Mouse (Mus musculus): Measurements from ENCODE around the gene Mboat7. TPM values are rescaled to one million over a fixed set of nuclear protein-coding genes. Genes with fewer than 3 reads are reported as not detected.
A peak's percentile ranks its signal among the peaks of the same experiment; 100 is the strongest.
"Not testable (repeated sequence)": the region's sequence is repeated elsewhere in the genome, so short reads cannot be mapped to it uniquely, and the experiment has no call there.

Mboat7 gene
- polyA plus RNA-seq (2015; fragmentation: Nextera tagmentation; extraction: Ambion mirVana): 60.6 and 86.3 TPM in 2 replicates

GRCm38 (mm10) chr7:3692987-3693808 is at the start of gene Mboat7:
Mboat7 (minus strand) TSS chr7:3693523.
- H3K27ac ChIP-seq (ENCODE audit: low read length): peak within 1 kb of the TSS; percentile 81
- H3K36me3 ChIP-seq (ENCODE audit: control insufficient read depth, insufficient read depth): peaks cover 5% of the 10 kb centered on the region; the same call in 1 of the 2 replicates
- H3K9me3 ChIP-seq (ENCODE audit: control insufficient read depth, low read length): no peaks in the 10 kb centered on the region
- no peaks in the 10 kb centered on the region for H3K27me3 ChIP-seq (replicated peaks; ENCODE audit: control insufficient read depth, insufficient read depth, low read length)
- peaks cover 19% of the 10 kb centered on the region for H3K4me1 ChIP-seq (replicated peaks; ENCODE audit: control insufficient read depth, insufficient read depth, low read length)
- H3K4me3 ChIP-seq (replicated peaks; ENCODE audit: low read length): peak within 1 kb of the TSS; percentile 77
- under 1% methylated on average over 55 of the region's 55 CpGs for WGBS
- peak within 1 kb of the TSS; percentile 72 for H3K9ac ChIP-seq (replicated peaks; ENCODE audit: low read depth, low read length)
- peak; percentile 93 for ATAC-seq
- peak within 1 kb of the TSS; percentile 71 for H3K4me2 ChIP-seq (ENCODE audit: low read length)

- not testable (repeated sequence) for H3K27me3 ChIP-seq (replicated peaks; ENCODE audit: control insufficient read depth, insufficient read depth, low read length); H3K9ac ChIP-seq (replicated peaks; ENCODE audit: low read depth, low read length); H3K27ac ChIP-seq (ENCODE audit: low read length); H3K4me1 ChIP-seq (replicated peaks; ENCODE audit: control insufficient read depth, insufficient read depth, low read length); ATAC-seq; H3K4me2 ChIP-seq (ENCODE audit: low read length); H3K36me3 ChIP-seq (ENCODE audit: control insufficient read depth, insufficient read depth); H3K9me3 ChIP-seq (ENCODE audit: control insufficient read depth, low read length); H3K4me3 ChIP-seq (replicated peaks; ENCODE audit: low read length)
- WGBS: no CpG with 5 or more reads among the region's 1 CpGs
These were observed 39.4 kb upstream of the Mboat7 start for GRCm38 (mm10) chr7:3732675-3733074.

- H3K4me3 ChIP-seq (replicated peaks; ENCODE audit: low read length); ATAC-seq; H3K4me2 ChIP-seq (ENCODE audit: low read length); H3K9me3 ChIP-seq (ENCODE audit: control insufficient read depth, low read length); H3K4me1 ChIP-seq (replicated peaks; ENCODE audit: control insufficient read depth, insufficient read depth, low read length); H3K9ac ChIP-seq (replicated peaks; ENCODE audit: low read depth, low read length); H3K27ac ChIP-seq (ENCODE audit: low read length); H3K36me3 ChIP-seq (ENCODE audit: control insufficient read depth, insufficient read depth); H3K27me3 ChIP-seq (replicated peaks; ENCODE audit: control insufficient read depth, insufficient read depth, low read length): not testable (repeated sequence)
These were observed 32.1 kb upstream of the Mboat7 start for GRCm38 (mm10) chr7:3725459-3725858.

GRCm38 (mm10) chr7:3720268-3720667 is 26.9 kb upstream of the Mboat7 start, which contains the start of gene Pirb:
Pirb (minus strand) TSS chr7:3720391.
- not testable (repeated sequence) for H3K4me1 ChIP-seq (replicated peaks; ENCODE audit: control insufficient read depth, insufficient read depth, low read length); H3K9ac ChIP-seq (replicated peaks; ENCODE audit: low read depth, low read length); H3K36me3 ChIP-seq (ENCODE audit: control insufficient read depth, insufficient read depth); H3K4me3 ChIP-seq (replicated peaks; ENCODE audit: low read length); ATAC-seq; H3K27ac ChIP-seq (ENCODE audit: low read length); H3K9me3 ChIP-seq (ENCODE audit: control insufficient read depth, low read length); H3K27me3 ChIP-seq (replicated peaks; ENCODE audit: control insufficient read depth, insufficient read depth, low read length); H3K4me2 ChIP-seq (ENCODE audit: low read length)
- no CpG with 5 or more reads among the region's 3 CpGs for WGBS

DNA sequence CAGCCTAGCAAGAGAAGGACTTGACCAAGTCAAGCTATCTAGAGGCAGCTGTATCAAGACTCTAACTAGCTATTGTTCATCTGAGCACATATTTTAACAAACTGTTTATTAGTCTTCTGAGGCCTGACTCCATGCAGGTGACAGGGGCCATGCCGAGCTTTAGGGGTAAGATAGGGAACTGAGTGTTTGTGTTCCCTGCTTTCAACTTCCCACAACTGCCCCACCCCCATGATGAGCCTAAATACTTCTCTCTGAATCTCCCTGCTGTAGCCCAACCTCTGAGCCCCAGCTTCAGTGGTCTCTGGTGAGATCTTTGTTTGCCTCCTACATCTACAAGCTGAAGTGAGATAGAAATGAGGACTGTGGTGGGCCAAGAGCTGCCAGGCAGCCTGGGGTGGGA is 21.9 kb upstream of the Mboat7 start:
- Histone ChIP-seq H3K36me3 (ENCODE audit: control insufficient read depth, insufficient read depth) (no peaks in the 10 kb centered on the region), H3K4me3 (replicated peaks; ENCODE audit: low read length) (no peak overlapping the region), H3K27me3 (replicated peaks; ENCODE audit: control insufficient read depth, insufficient read depth, low read length) (no peaks in the 10 kb centered on the region), H3K4me1 (replicated peaks; ENCODE audit: control insufficient read depth, insufficient read depth, low read length) (no peaks in the 10 kb centered on the region), H3K4me2 (ENCODE audit: low read length) (no peak overlapping the region), H3K27ac (ENCODE audit: low read length) (no peak overlapping the region), H3K9me3 (ENCODE audit: control insufficient read depth, low read length) (no peaks in the 10 kb centered on the region), H3K9ac (replicated peaks; ENCODE audit: low read depth, low read length) (no peak overlapping the region)
- WGBS: 67% methylated on average over 1 of the region's 1 CpGs
- ATAC-seq: no peak

GRCm38 (mm10) chr7:3712264-3712942 is 19.1 kb upstream of the Mboat7 start:
- Histone ChIP-seq H3K9me3 (ENCODE audit: control insufficient read depth, low read length) (no peaks in the 10 kb centered on the region), H3K4me3 (replicated peaks; ENCODE audit: low read length) (no peak overlapping the region), H3K9ac (replicated peaks; ENCODE audit: low read depth, low read length) (no peak overlapping the region), H3K4me2 (ENCODE audit: low read length) (no peak overlapping the region), H3K36me3 (ENCODE audit: control insufficient read depth, insufficient read depth) (peaks cover 2% of the 10 kb centered on the region; the same call in 1 of the 2 replicates), H3K4me1 (replicated peaks; ENCODE audit: control insufficient read depth, insufficient read depth, low read length) (no peaks in the 10 kb centered on the region), H3K27me3 (replicated peaks; ENCODE audit: control insufficient read depth, insufficient read depth, low read length) (no peaks in the 10 kb centered on the region), H3K27ac (ENCODE audit: low read length) (no peak overlapping the region)
- ATAC-seq: no peak
- WGBS: 37% methylated on average over 5 of the region's 5 CpGs

GRCm38 (mm10) chr7:3709000-3709399 is 15.7 kb upstream of the Mboat7 start:
- H3K27me3 ChIP-seq (replicated peaks; ENCODE audit: control insufficient read depth, insufficient read depth, low read length): no peaks in the 10 kb centered on the region
- no peak overlapping the region for H3K4me2 ChIP-seq (ENCODE audit: low read length)
- no peak overlapping the region for H3K4me3 ChIP-seq (replicated peaks; ENCODE audit: low read length)
- H3K4me1 ChIP-seq (replicated peaks; ENCODE audit: control insufficient read depth, insufficient read depth, low read length): peaks cover 19% of the 10 kb centered on the region
- no peaks in the 10 kb centered on the region for H3K9me3 ChIP-seq (ENCODE audit: control insufficient read depth, low read length)
- no peak for ATAC-seq
- H3K9ac ChIP-seq (replicated peaks; ENCODE audit: low read depth, low read length): no peak overlapping the region
- no peak overlapping the region for H3K27ac ChIP-seq (ENCODE audit: low read length)
- WGBS: 75% methylated on average over 1 of the region's 1 CpGs
- peaks cover 6% of the 10 kb centered on the region; the same call in 1 of the 2 replicates for H3K36me3 ChIP-seq (ENCODE audit: control insufficient read depth, insufficient read depth)

GRCm38 (mm10) chr7:3708447-3708980 is 15.2 kb upstream of the Mboat7 start:
- not testable (repeated sequence) for H3K36me3 ChIP-seq (ENCODE audit: control insufficient read depth, insufficient read depth); H3K9me3 ChIP-seq (ENCODE audit: control insufficient read depth, low read length); H3K4me2 ChIP-seq (ENCODE audit: low read length); ATAC-seq; H3K4me3 ChIP-seq (replicated peaks; ENCODE audit: low read length); H3K27ac ChIP-seq (ENCODE audit: low read length); H3K27me3 ChIP-seq (replicated peaks; ENCODE audit: control insufficient read depth, insufficient read depth, low read length); H3K9ac ChIP-seq (replicated peaks; ENCODE audit: low read depth, low read length)
- H3K4me1 ChIP-seq (replicated peaks; ENCODE audit: control insufficient read depth, insufficient read depth, low read length): peaks cover 19% of the 10 kb centered on the region
- 46% methylated on average over 5 of the region's 5 CpGs for WGBS

All from forebrain, embryonic 16.5 days (tissue).